Mouse (Mus musculus) hindbrain, embryonic 16.5 days (tissue): ENCODE results near the gene Tnfaip8l2. TPM values are rescaled to one million over a fixed set of nuclear protein-coding genes. Genes with fewer than 3 reads are reported as not detected.
A peak's percentile ranks its signal among the peaks of the same experiment; 100 is the strongest.
"Not testable (repeated sequence)": the region's sequence is repeated elsewhere in the genome, so short reads cannot be mapped to it uniquely, and the experiment has no call there.

Experiments used
- ATAC-seq: fragments of 200-750 bp; cut with Nextera tagmentation; 2 replicates; pipeline ENCODE4 v1.8.0; 2017; ENCODE audit warnings: moderate TSS enrichment, moderate library complexity
- H3K27ac ChIP-seq: fragments of 300-500 bp; sonication (generic); 2 replicates; pipeline ENCODE4 v1.5.1; 2014; ENCODE audit warnings: low read depth, mild to moderate bottlenecking, control low read depth, low read length, moderate library complexity
- H3K27me3 ChIP-seq: fragments of 300-500 bp; sonication (generic); replicated peaks from 2 replicates; pipeline ENCODE4 v1.6.1; 2014; ENCODE audit warnings: low read length; ENCODE audit not compliant: control insufficient read depth, insufficient read depth
- H3K36me3 ChIP-seq: fragments of 300-500 bp; sonication (generic); 2 replicates; pipeline ENCODE4 v1.6.1; 2014; ENCODE audit warnings: mild to moderate bottlenecking, low read length, moderate library complexity, mixed read lengths; ENCODE audit not compliant: control insufficient read depth, insufficient read depth
- H3K4me1 ChIP-seq: fragments of 300-500 bp; sonication (generic); 2 replicates; pipeline ENCODE4 v1.6.1; 2014; ENCODE audit warnings: low read depth, low read length; ENCODE audit not compliant: control insufficient read depth, insufficient read depth
- H3K4me2 ChIP-seq: fragments of 300-500 bp; sonication (generic); 2 replicates; pipeline ENCODE4 v1.6.1; 2014; ENCODE audit warnings: mild to moderate bottlenecking, low read length, control low read depth, moderate library complexity
- H3K4me3 ChIP-seq: fragments of 300-500 bp; sonication (generic); 2 replicates; pipeline ENCODE4 v1.5.1; 2014; ENCODE audit warnings: mild to moderate bottlenecking, low read length, control low read depth, moderate library complexity
- H3K9ac ChIP-seq: fragments of 300-500 bp; sonication (generic); 2 replicates; pipeline ENCODE4 v1.6.1; 2014; ENCODE audit warnings: low read depth, mild to moderate bottlenecking, control low read depth, low read length, moderate library complexity
- H3K9me3 ChIP-seq: fragments of 300-500 bp; sonication (generic); 2 replicates; pipeline ENCODE4 v1.6.1; 2014; ENCODE audit warnings: mild to moderate bottlenecking, low read length, moderate library complexity; ENCODE audit not compliant: control insufficient read depth
- WGBS: fragments of 180-500 bp; shearing (Covaris S2); extraction: QIAGEN DNeasy Blood & Tissue Kit; methylation state at CpG from one replicate; pipeline ENCODE4 v1.1.7; 2014; 5-methylcytosine and 5-hydroxymethylcytosine counted together
- microRNA-seq: library from miRNA; unstranded; fragments of <30 nt; microRNA quantifications from one replicate; pipeline ENCODE4, GENCODE M21; 2017
- polyA plus RNA-seq: library from polyadenylated mRNA; unstranded; fragments of >200 nt; fragmentation: Nextera tagmentation; extraction: Ambion mirVana; gene quantifications from 2 replicates; pipeline ENCODE4 v1.2.1, GENCODE M21; 2015

Tnfaip8l2 gene
- polyA plus RNA-seq, 1 experiment from 2014 or later = 3.0 TPM

DNA sequence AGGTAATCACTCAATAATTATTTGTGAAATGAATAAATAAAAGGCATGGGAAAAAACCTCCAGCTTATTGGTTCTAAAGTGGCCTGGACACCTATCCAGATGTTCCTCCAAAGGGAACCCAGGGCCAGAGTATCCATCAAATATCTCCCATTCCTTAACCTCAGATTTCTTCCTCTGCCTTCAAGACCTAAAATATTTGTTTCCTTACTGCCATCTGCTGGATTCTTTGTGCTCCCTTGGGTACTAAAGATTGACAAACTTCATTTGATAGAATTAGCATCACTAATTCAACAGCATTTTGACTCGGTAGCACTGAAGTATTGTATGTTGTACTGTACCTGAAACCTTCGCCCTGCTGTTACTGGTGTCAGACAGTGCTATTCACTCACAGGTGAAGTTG, 34.3 kb downstream of the Tnfaip8l2 start:
- H3K4me1 ChIP-seq = peaks cover 16% of the 10 kb centered on the region
- no peak overlapping the region for H3K4me2 ChIP-seq
- no peaks in the 10 kb centered on the region; the same call in 1 of the 2 replicates for H3K36me3 ChIP-seq
- no peak overlapping the region for H3K9ac ChIP-seq
- 71% methylated on average over 2 of the region's 2 CpGs for WGBS
- no peak overlapping the region for H3K4me3 ChIP-seq
- H3K9me3 ChIP-seq = no peaks in the 10 kb centered on the region
- H3K27me3 ChIP-seq = no peaks in the 10 kb centered on the region
- ATAC-seq = no peak
- H3K27ac ChIP-seq = no peak overlapping the region

DNA sequence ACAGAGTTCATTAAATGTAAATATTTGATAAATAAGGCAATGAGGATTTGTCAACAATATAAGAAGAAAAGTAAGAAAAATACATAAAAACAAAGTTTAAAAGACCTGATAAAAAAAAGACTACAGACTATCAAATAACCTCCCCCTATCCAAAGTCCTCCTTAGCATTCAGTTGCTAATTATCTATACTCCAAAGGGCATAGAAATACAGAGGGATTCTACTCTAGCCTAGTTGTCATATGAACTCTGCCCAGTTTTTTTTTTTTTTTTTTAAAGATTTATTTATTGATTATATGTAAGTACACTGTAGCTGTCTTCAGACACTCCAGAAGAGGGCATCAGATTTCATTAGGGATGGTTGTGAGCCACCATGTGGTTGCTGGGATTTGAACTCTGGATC, 34.9 kb downstream of the Tnfaip8l2 start:
- not testable (repeated sequence) for H3K9me3 ChIP-seq, H3K27me3 ChIP-seq, H3K27ac ChIP-seq, ATAC-seq, H3K9ac ChIP-seq, H3K36me3 ChIP-seq
- Histone ChIP-seq H3K4me1 (peaks cover 12% of the 10 kb centered on the region), H3K4me2 (peak overlapping the region; percentile 64), H3K4me3 (peak overlapping the region; percentile 79)

DNA sequence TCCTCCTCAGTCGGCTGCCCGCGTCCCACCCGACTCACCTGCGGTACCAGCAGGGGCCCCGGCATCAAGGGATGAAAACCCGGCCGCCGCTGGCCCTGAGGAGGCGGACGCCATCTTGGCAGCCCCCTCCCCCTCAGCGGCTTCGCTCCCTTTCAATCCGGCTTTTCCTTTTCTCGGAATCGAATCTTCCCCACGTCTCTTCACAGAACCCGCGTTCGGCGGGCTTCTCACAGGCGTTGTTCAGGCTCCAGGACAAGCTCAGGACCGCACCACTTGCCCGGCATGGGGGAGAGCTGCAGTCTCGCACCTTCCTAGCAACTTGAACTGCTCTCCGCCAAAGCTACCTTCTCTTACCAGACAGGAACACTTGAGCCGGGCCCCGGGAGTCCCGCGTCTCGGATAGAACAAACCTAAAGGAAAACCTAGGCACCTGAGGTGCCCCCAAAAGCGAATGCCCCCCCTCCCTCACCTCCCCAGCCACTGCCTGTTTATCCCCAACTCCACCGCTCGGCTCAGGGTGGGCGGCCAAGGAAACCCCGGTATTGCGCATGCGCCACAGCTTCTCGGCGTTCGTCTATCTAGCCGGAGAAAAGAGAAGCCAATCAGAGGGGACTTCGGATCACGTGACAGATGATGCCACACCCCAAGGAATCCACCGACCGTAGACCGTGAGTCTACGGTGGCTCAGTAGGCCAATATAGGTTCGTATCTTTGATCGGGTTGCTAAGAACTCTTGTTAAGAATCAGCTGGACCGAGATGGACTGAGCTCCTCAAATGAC, 35.6 kb downstream of the Tnfaip8l2 start, which contains the start of gene Pip5k1a:
Gene Pip5k1a, minus strand, starts transcription at position 593 of the 780 bp plus-strand sequence.
- peak within 1 kb of the TSS; percentile 78 for H3K27ac ChIP-seq
- under 1% methylated on average over 51 of the region's 51 CpGs for WGBS
- peaks cover 8% of the 10 kb centered on the region for H3K4me1 ChIP-seq
- H3K9ac ChIP-seq = peak within 1 kb of the TSS; percentile 83
- peak within 1 kb of the TSS; percentile 79 for H3K4me3 ChIP-seq
- H3K9me3 ChIP-seq = no peaks in the 10 kb centered on the region
- H3K36me3 ChIP-seq = no peaks in the 10 kb centered on the region; the same call in 1 of the 2 replicates
- H3K27me3 ChIP-seq = no peaks in the 10 kb centered on the region
- peak; percentile 92 for ATAC-seq
- H3K4me2 ChIP-seq = peak within 1 kb of the TSS; percentile 70

DNA sequence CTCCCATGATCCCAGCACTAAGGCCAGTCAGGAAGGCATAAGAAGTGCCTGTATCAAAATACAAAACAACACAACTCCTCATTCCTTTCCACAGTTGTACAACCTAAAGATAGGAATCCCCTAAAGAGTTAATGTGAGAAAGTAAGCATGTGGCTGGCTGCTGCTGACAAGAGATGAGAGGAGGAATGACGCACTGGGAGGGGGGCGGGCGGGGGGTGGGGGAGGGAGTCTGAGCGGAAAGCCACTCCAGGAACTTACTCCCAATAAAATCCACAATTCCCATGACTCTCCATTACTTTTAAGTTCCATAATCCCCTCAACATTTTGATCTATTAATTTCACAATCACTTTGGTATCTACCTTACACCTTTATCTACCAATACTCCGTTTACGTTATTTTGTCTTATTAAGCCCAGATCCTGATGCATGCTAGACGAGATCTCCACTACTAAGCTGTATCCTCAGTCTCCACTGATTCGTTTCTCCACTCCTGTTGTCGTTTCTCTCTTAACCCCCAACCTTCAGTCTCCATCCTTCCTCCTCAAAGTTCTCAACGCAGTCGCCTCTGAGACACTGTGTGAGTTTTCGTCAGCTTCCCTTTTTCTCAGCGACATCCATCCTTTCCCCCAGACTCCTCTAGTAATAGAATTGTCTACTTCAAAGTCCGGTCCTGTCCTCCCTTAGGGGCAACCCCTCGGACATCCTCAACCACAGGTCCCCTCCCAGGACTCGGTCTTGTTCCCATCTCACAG, 36.4 kb downstream of the Tnfaip8l2 start:
- no peak; the same call in 1 of the 2 replicates for ATAC-seq
- Histone ChIP-seq H3K27ac (peak overlapping the region; percentile 78), H3K4me3 (peak overlapping the region; percentile 79), H3K9ac (peak overlapping the region; percentile 83), H3K4me2 (peak overlapping the region; percentile 70), H3K27me3 (no peaks in the 10 kb centered on the region), H3K4me1 (peaks cover 8% of the 10 kb centered on the region), H3K9me3 (no peaks in the 10 kb centered on the region), H3K36me3 (no peaks in the 10 kb centered on the region; the same call in 1 of the 2 replicates)
- WGBS = under 1% methylated on average over 16 of the region's 16 CpGs

DNA sequence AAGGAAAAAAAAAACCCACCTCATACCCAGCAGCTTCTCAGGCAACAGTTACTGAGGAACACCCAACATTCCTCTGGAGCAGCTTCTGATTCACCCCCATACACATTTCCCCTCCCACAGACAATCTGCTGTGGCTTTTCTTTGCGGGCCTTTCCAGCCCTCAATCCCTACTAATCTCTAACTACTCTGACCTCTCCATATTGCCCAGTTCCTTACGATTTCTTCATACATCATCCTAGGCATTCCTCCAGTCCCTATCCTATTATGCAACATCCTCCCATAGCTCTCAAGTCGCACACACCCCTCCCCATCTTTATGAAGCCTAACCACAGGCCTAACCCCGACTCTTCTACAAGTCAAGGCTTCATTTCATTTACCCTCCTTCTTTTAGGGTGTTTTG, 37.0 kb downstream of the Tnfaip8l2 start:
- 76% methylated on average over 4 of the region's 4 CpGs for WGBS
- peak overlapping the region; percentile 83 for H3K9ac ChIP-seq
- no peak for ATAC-seq

DNA sequence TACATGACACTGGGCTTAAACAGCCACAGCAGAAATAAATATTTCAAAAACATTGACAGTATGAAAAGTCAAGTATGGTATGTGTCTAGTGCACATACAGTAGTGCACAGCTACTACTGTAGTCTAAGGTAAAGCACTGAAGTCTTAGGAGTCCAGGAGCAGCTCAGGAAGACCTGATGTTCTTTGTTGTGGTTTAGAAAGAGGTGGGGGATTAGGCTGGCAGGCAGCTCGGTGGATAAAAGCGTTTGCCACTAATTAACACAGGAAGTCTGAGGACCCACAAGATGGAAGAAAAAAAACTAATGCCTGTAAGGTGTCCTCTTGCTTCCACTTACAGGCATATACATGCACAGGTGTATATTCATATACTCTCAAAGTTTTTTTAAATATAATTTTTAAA, 41.3 kb downstream of the Tnfaip8l2 start:
- no peak for ATAC-seq
- H3K4me3 ChIP-seq = no peak overlapping the region
- no peaks in the 10 kb centered on the region for H3K27me3 ChIP-seq
- no peaks in the 10 kb centered on the region for H3K9me3 ChIP-seq
- no peak overlapping the region for H3K9ac ChIP-seq
- H3K36me3 ChIP-seq = no peaks in the 10 kb centered on the region; the same call in 1 of the 2 replicates
- H3K27ac ChIP-seq = no peak overlapping the region
- peaks cover 8% of the 10 kb centered on the region for H3K4me1 ChIP-seq
- H3K4me2 ChIP-seq = no peak overlapping the region
- WGBS = 58% methylated on average over 2 of the region's 2 CpGs

More for the DNA sequence above, 37.0 kb downstream of the Tnfaip8l2 start:
- Histone ChIP-seq H3K36me3 (no peaks in the 10 kb centered on the region; the same call in 1 of the 2 replicates), H3K4me3 (peak overlapping the region; percentile 79), H3K4me2 (peak overlapping the region; percentile 70), H3K27me3 (no peaks in the 10 kb centered on the region), H3K27ac (no peak overlapping the region), H3K4me1 (peaks cover 8% of the 10 kb centered on the region), H3K9me3 (no peaks in the 10 kb centered on the region)

Small RNA genes within 50 kb of the gene (microRNA-seq; reads per million reads assigned to microRNA genes)
- not detected for gene Mir8099-1

Other genes with a start within 250 kb of the Tnfaip8l2 start
- gene Selenbp1, start 209.3 kb downstream of the Tnfaip8l2 start, polyA plus RNA-seq = 18.1 and 23.5 TPM in 2 replicates
- 6.1 and 7.1 TPM in 2 replicates for gene Rfx5, start 188.3 kb downstream of the Tnfaip8l2 start, polyA plus RNA-seq
- 22.1 and 26.2 TPM in 2 replicates for gene Pi4kb, start 167.6 kb downstream of the Tnfaip8l2 start, polyA plus RNA-seq
- gene Zfp687, start 126.9 kb downstream of the Tnfaip8l2 start, polyA plus RNA-seq = 15.9 and 22.0 TPM in 2 replicates
- gene Psmd4, start 99.7 kb downstream of the Tnfaip8l2 start, polyA plus RNA-seq = 267 and 288 TPM in 2 replicates
- 13.8 and 14.5 TPM in 2 replicates for gene Pip5k1a, start 35.4 kb downstream of the Tnfaip8l2 start, polyA plus RNA-seq
- gene Vps72, start 31.3 kb downstream of the Tnfaip8l2 start, polyA plus RNA-seq = 142 and 158 TPM in 2 replicates
- 0.98 and 1.7 TPM in 2 replicates for gene Tmod4, start 17.9 kb downstream of the Tnfaip8l2 start, polyA plus RNA-seq
- gene Scnm1, start 8.3 kb downstream of the Tnfaip8l2 start, polyA plus RNA-seq = 83.2 and 83.6 TPM in 2 replicates
- 51.9 and 52.3 TPM in 2 replicates for gene Lysmd1, start 8.3 kb downstream of the Tnfaip8l2 start, polyA plus RNA-seq
- 15.2 and 21.8 TPM in 2 replicates for gene Sema6c, start 18.1 kb upstream of the Tnfaip8l2 start, polyA plus RNA-seq
- gene Gabpb2, start 75.6 kb upstream of the Tnfaip8l2 start, polyA plus RNA-seq = 2.4 and 3.0 TPM in 2 replicates
- 59.1 and 61.0 TPM in 2 replicates for gene Cdc42se1, start 86.4 kb upstream of the Tnfaip8l2 start, polyA plus RNA-seq
- gene Mllt11, start 89.8 kb upstream of the Tnfaip8l2 start, polyA plus RNA-seq = 282 and 327 TPM in 2 replicates
- gene Gm128, start 99.2 kb upstream of the Tnfaip8l2 start, polyA plus RNA-seq = 0.29 and 0.30 TPM in 2 replicates
- gene Bnipl, start 108.8 kb upstream of the Tnfaip8l2 start, polyA plus RNA-seq = 0.20 TPM in 1 of 2 replicates, not detected in the other
- 35.8 and 36.3 TPM in 2 replicates for gene Mindy1, start 139.0 kb upstream of the Tnfaip8l2 start, polyA plus RNA-seq
- 77.6 and 79.9 TPM in 2 replicates for gene Prune1, start 139.7 kb upstream of the Tnfaip8l2 start, polyA plus RNA-seq
- 0.35 TPM in 2 replicates for gene Anxa9, start 164.8 kb upstream of the Tnfaip8l2 start, polyA plus RNA-seq
- gene Cers2, start 172.4 kb upstream of the Tnfaip8l2 start, polyA plus RNA-seq = 97.4 and 102 TPM in 2 replicates
- 36.0 and 44.3 TPM in 2 replicates for gene Setdb1, start 214.8 kb upstream of the Tnfaip8l2 start, polyA plus RNA-seq